Mouse (Mus musculus): ENCODE data around the gene Kdelr2.
"Not testable (repeated sequence)": the region's sequence is repeated elsewhere in the genome, so short reads cannot be mapped to it uniquely, and the experiment has no call there.

Gene Kdelr2

GRCm38 (mm10) chr5:143403221-143404147, at the start of gene Kdelr2:
Gene Kdelr2, plus strand, starts transcription at chr5:143403838.
- peak; percentile 76 for DNase-seq (ENCODE audit: low read depth, low spot score)

- DNase-seq (ENCODE audit: low read depth, low spot score): no peak
Observed at GRCm38 (mm10) chr5:143356017-143356416, 47.6 kb upstream of the Kdelr2 start.

- no peak for DNase-seq (ENCODE audit: low read depth, low spot score)
Observed at GRCm38 (mm10) chr5:143356686-143357388, 46.8 kb upstream of the Kdelr2 start, which contains the start of gene Grid2ip. Gene Grid2ip, plus strand, starts transcription at chr5:143357338.

- DNase-seq (ENCODE audit: low read depth, low spot score): no peak
Observed at GRCm38 (mm10) chr5:143357564-143357963, 46.1 kb upstream of the Kdelr2 start.

- no peak for DNase-seq (ENCODE audit: low read depth, low spot score)
Observed at GRCm38 (mm10) chr5:143359263-143359662, 44.4 kb upstream of the Kdelr2 start.

DNA sequence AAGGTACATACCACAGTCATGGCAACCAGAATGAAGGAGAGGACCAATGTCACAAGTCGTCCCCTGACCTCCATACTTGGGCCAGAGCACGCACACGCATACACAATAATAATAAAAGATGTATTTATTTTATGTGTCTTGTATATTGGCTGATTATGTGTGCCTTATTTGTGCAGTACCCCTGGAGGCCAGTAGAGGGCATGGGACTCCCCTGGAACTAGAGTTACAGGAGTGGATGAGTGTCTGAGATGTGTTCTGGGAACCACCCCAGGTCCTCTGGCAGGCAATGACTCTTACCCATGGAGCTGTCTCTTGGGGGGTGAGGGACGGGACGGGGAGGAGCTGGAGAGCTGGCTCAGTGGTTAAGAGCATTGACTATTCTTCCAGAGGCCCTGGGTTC, 43.6 kb upstream of the Kdelr2 start:
- DNase-seq (ENCODE audit: low read depth, low spot score): no peak

DNA sequence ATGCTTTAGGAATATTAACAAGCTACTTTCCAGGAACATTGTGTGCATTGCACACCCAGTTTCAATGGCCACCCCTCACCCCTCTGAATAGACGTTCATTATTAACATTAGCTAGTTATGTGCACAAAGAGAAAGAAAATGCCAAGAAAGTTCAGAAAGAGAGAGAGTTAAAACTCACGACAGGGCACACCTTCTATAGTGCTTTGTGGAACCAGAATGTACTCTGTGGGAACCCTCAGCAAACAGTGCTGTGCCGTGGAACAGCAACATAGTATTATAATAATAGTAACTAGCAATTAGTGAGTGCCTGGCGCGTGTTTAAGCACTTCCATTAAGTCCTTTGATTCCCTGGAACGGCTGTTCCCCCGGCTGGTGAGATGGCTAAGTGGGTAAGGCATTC, 42.2 kb upstream of the Kdelr2 start:
- no peak for DNase-seq (ENCODE audit: low read depth, low spot score)

DNA sequence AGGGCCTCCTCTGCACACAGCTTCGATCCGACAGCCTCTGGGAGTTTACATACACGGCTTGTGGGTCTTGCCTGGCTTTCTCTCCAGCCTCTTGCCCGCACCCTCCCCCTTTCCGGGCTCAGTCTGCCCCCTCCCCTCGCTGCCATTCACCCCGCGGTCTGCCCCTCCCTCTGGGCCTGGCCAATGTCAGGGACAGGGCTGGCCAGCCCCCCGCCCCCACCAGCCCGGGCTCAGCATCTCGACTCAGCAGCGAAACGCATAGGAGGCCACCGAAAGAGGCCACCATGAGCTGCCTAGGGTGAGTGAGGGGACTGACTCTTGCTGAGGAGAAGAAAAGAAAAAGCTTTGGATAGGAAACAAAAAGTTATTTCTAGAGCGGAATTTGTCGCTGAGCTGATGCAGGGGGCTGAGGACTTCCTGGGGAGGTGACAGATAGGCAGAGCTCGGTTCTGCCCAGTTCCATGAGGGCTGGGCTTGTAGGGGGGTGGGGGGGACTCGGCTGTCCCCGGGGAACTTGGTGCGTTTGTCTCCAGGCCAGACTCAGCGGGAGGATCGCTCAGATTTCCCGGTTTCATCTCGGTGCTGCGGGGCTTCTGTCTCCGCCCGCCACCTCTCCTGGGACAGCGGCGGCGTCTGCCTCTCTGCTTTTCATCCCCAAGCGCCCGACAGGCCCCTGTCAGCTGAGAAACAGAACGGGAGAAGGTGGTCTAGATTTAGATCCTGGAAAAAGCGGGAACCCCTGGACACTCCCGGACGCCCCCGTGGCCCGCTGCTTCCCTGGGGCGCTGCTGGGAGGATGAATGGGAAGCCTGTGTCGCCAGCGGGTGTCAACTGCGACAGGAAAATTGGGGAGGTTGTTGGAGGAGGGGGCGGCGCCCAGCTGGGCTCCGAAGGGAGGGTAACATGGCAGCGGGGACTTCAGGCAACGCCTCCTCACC, 39.7 kb upstream of the Kdelr2 start:
- no peak for DNase-seq (ENCODE audit: low read depth, low spot score)

- DNase-seq (ENCODE audit: low read depth, low spot score): no peak
Observed at GRCm38 (mm10) chr5:143367931-143368330, 35.7 kb upstream of the Kdelr2 start.

GRCm38 (mm10) chr5:143369611-143370255, 33.9 kb upstream of the Kdelr2 start:
- no peak for DNase-seq (ENCODE audit: low read depth, low spot score)

- no peak for DNase-seq (ENCODE audit: low read depth, low spot score)
Observed at GRCm38 (mm10) chr5:143370416-143371145, 33.1 kb upstream of the Kdelr2 start.

DNA sequence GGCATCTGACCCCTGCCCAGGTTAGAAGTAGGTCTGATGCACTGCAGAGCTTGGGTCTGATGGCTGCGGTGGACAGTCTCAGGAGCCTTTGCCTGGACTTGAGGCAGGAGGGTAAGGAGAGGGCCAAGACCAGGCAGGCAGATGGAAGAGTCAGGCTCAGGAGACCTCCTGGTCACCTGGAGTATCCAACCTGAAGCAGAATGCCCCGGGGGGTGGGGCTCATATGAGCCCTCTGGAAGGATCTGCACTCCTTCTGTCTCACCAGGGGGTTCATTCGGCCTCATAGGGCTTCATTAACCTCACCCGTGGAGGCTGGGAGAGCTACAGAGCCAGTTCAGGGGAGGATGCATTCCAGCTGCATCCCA, 32.5 kb upstream of the Kdelr2 start:
- DNase-seq (ENCODE audit: low read depth, low spot score): no peak

DNA sequence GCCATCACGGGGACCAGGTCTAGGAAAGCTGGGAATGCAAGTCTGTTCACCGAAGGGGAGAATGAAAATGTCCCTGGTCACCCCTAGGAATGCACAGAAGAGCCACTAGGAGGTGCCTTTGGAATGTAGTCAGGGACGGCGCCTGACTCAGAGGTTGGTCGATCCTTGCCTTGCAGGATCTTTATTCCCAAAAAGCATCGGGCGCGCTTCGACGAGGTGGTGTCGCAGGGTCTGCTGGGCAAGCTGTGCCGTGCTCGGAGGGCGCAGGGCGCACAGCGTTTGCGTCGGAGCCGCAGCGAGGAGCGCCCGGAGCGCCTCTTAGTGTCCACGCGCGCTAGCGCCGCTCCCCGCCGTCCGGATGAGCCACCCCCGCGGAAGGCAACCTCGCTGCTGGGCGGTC, 30.8 kb upstream of the Kdelr2 start:
- DNase-seq (ENCODE audit: low read depth, low spot score): no peak

- DNase-seq (ENCODE audit: low read depth, low spot score): no peak
Observed at GRCm38 (mm10) chr5:143375242-143375641, 28.4 kb upstream of the Kdelr2 start.

DNA sequence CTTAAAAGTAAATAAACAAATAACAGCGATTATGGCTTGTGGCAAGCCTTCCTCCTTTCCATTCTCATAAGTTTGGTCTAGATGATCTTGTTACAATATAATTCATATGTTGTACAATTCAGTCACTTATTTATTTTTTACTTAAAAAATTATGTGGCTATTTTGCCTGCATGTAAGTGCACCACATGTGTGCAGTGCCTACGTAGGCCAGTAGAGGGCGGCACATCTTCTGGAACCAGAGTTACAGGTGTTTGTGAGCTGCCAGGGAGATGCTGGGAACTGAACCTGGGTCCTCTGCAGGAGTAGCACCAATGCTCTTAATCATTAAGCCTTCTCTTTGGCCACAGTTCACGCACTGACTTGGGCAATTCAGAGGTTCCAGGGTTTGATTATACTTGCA, 27.5 kb upstream of the Kdelr2 start:
- DNase-seq (ENCODE audit: low read depth, low spot score): no peak

- DNase-seq (ENCODE audit: low read depth, low spot score): no peak
Observed at GRCm38 (mm10) chr5:143386797-143387621, 16.6 kb upstream of the Kdelr2 start.

GRCm38 (mm10) chr5:143394184-143394583, 9.5 kb upstream of the Kdelr2 start:
- DNase-seq (ENCODE audit: low read depth, low spot score): no peak

- not testable (repeated sequence) for DNase-seq (ENCODE audit: low read depth, low spot score)
Observed at GRCm38 (mm10) chr5:143394966-143395365, 8.7 kb upstream of the Kdelr2 start.

DNA sequence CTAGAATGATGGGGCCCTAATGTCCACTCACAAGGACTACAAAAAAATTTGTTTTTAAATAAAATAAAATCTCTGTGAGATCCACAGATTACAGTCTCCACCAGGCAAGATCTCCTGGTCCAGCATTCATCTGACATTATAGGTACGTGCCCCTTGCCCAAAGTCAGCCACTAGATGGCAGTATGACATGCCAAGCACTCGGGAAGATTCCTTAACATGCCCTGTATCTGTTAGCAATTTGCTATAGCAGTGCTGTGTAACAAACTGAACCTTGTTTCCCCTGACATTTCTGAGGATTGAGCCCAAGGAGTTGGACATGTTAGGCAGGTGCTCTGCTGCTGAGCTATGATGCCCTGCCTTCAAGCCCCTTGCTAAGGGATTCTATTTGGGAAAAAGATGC, 8.0 kb upstream of the Kdelr2 start:
- no peak for DNase-seq (ENCODE audit: low read depth, low spot score)

DNA sequence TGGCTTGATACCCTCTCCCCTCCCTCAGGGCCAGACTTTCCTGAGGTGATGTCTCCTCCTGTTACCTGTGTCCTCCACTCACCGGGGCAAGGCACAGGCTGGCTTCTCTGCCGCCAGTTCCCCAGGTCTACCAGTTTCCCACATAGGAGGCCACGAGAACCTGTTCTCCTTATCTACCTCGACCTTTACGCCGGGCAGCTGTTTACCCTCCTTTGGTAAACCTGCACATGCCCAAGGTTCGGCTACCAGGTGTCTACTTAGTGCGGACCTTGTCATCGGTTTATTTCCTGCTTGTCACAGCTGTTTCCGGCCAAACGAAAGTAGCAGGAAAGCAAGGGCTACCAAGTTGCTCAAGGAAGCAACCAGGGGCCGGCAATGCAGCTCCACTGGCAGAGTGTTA, 3.1 kb upstream of the Kdelr2 start:
- DNase-seq (ENCODE audit: low read depth, low spot score): no peak

Measured in brain, embryonic 18.5 days (tissue).